Mouse (Mus musculus): ENCODE measurements around the gene Wrap53.
A peak's percentile ranks its signal among the peaks of the same experiment; 100 is the strongest.
"Not testable (repeated sequence)": the region's sequence is repeated elsewhere in the genome, so short reads cannot be mapped to it uniquely, and the experiment has no call there.

Gene Wrap53

DNA sequence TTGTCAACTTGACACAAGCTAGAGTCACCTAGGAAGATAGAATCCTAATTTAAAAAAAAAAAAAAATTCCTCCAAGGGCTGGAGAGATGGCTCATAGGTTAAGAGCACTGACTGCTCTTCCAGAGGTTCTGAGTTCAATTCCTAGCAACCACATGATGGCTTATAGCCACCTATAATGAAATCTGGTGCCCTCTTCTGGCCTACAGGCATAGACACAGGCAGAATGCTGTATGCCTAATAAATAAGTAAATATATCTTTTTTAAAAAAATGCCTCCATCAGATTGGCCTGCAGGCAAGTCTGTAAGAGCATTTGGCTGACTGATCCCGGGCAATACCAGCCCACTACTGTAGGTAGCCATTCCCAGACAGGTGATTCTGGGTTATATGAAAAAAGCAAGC, 45.1 kb downstream of the Wrap53 start:
- no peak for DNase-seq (ENCODE audit: low read depth in 2 of 2, low spot score in 2 of 2)

DNA sequence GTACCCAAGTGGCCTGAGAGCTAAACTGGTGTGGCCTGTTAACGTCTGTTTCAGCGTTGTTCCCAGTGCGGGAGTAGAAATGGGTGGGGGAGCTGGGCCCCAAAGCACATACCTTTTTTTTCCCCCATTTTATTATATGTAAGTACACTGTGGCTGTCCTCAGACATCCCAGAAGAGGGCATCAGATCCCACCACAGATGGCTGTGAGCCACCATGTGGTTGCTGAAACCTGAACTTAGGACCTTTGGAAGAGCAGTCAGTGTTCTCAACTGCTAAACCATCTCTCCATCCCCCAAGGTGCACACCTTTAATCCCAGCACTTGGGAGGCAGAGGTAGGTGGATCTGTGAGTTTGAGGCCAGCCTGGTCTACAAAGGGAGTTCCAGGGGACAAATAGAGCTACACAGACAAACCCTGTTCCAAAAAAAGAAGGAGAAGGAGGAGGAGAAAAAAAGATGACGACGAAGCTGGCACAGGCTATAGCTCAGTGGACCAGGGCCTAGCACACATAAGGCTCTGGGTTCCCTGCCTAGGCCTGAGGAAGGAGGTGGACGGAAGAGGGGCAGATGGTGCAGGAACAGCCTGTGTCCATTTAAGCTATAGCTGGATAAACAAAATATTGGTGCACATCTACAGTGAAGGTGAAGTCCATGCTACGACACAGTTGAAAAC, 47.4 kb downstream of the Wrap53 start:
- DNase-seq (ENCODE audit: low read depth in 2 of 2, low spot score in 2 of 2): no peak

DNA sequence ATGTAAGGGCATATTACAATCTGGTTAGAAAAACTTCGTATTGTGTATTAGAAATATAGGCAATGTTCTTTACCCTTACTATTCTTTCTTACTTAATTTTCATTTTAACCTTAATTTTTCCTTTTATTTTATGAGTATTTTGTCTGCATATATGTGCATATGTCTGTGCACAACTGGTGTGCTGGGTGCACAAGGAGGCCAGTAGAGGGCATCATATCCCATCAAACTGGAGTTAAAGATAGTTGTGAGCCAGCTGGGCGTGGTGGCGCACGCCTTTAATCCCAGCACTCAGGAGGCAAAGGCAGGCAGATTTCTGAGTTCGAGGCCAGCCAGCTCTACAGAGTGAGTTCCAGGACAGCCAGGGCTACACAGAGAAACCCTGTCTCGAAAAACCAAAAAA, 49.3 kb downstream of the Wrap53 start:
- not testable (repeated sequence) for DNase-seq (ENCODE audit: low read depth in 2 of 2, low spot score in 2 of 2)

DNA sequence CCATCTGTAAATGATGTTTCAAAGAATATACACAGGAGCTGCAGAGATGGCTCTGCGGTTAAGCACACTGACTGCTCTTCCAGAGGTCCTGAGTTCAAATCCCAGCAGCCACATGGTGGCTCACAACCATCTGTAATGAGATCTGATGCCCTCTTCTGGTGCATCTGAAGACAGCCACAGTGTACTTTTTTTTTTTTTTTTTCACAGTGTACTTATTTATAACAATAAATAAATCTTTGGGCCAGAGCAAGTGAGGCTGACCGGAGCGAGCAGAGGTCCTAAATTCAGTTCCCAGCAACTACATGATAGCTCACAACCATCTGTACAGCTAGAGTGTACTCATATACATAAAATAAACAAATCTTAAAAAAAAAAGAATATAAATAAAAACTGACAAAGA, 49.8 kb downstream of the Wrap53 start:
- not testable (repeated sequence) for DNase-seq (ENCODE audit: low read depth in 2 of 2, low spot score in 2 of 2)

DNA sequence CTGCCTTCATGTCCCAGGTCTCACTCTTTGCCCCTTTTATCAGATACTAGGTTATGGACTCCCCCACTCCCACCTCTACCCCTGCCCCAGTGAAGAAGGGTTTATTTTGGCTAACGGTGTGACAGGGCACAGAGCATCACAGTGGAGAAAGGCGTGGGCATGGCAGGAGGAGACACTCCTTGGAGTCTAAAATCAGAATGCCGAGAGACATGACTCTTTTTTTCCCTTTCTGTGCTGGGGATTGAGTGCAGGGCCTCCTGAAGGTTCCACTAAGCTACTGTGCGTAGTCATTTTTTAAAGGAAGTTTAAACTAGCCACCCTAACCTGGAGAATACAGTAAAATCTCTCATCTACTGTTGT, 52.0 kb downstream of the Wrap53 start:
- no peak for DNase-seq (ENCODE audit: low read depth in 2 of 2, low spot score in 2 of 2)

DNA sequence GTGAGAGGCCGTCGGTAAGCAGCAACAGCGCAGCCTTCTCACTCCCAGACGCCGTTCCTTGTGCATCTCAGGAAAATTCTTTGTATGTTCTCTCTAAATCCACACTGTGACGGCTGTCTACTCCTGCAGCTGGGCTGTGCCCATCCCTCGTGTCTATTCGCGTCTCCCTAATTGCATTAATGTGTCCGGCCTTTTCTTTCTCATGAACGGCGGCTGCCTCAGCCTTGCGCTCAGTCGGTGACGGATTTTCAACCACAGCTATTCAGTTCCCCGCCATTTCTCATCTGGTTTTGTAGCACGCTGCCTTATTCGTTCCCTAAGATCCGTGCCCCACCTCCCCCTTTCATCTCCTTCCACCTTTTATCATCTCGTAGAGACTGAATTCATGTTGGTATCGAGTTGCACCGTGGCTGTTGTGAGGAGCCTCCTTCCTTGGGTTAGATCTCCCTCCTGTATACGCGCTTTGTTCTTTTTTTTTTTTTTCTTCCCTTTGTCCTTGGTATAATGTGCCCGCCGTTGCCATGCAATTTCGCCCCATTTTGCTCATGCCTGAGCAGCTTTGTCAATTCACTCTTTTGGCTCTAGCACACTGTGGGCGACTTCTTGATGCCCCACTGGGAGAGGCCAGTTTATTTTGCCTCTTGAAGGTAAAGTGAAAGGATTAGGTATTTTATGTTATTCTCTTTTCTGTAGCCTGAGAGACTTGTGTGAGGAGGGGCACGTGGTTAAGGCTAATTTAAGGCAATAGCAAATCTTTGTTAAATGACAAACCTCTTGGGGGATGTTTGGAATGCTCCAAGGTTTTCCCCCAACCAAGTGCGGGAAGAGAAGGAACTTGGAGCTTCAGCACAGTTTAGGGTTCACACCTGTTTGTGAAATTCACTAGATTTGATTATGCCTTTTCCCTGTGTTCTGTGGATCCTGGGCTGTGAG, 52.7 kb downstream of the Wrap53 start:
- no peak for DNase-seq (ENCODE audit: low read depth in 2 of 2, low spot score in 2 of 2)

DNA sequence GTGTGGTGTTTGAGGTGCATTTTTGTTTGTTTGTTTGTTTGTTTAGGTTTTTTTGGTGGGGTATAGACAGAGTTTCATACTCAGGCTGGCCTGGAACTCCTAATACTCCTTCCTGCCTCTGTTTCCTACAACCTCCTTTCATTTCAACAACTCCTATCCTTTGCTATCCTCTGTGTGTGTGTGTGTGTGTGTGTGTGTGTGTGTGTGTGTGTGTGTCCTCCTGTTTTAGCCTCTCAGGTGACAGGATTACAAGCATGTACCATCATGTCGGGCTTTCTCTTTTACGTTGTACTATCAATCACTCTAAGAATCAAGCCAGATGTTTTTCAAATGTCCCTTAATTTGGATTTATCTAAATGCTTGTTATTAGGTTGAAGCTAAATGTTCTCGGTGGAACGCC, 53.4 kb downstream of the Wrap53 start:
- no peak for DNase-seq (ENCODE audit: low read depth in 2 of 2, low spot score in 2 of 2)

DNA sequence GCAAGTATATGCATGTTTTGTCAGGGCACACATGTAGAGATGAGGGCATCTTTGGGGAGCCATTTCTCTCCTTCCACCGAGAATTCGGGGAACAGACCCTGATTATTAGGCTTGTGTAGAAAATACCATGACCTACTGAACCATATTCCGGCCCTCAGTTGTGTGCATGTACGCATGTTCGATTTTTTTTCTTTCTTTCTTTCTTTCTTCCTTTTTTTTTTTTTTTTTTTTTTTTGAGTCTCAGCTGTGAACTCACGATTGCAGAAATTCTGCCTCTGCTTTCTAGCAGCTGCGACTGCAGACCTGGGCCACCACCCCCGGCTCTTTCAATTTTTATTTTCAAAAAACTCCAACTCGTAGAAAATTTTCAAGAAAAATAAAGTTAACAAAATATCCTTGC, 54.4 kb downstream of the Wrap53 start:
- DNase-seq (ENCODE audit: low read depth in 2 of 2, low spot score in 2 of 2): no peak

DNA sequence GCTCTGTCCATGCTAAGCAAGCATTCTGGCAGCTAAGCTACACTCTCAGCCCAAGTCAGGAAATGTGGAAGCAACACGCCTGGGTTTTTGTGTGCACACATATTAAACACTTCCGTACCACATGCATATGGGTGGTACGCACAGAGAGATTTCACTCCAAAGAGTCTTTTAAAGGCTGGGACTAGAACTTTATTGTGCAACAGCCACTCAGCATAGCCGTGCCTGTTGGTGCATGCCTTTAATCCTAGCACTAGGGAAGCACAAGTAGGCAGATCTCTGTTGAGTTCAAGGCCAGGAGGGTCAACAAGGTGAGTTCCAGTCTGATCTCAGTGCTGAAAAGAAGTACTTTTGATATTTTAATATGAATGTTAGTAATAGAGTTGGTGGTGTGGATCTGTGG, 56.4 kb downstream of the Wrap53 start:
- no peak for DNase-seq (ENCODE audit: low read depth in 2 of 2, low spot score in 2 of 2)

DNA sequence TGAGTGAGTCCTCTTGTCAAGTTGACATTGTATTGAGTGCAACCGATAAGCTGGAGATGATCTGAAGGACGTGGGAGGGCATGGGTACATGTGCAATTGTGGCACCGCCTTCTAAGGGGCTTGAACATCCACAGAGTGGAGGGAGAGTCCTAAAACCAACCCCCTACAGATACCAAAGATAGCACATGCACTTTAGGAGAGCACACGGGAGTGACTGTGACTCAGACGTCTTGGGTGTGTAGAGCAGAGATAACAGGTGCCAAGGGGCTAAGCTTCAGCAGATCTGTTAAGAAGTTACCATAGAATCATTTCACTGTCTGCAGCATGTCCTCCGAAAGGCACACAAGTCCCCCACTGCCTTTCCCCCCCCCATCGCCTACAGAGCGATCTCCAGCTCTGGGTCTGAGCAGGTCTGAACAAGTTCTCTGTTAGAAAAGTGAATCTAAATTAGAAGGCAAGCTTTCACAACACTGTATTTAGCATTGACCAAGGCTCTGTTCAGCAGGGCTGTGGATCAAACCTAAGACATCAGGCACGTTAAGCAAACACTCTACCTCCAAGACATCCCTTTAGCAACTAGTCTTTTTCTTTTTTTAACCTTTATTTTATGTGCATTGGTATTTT, 58.4 kb downstream of the Wrap53 start:
- no peak for DNase-seq (ENCODE audit: low read depth in 2 of 2, low spot score in 2 of 2)

DNA sequence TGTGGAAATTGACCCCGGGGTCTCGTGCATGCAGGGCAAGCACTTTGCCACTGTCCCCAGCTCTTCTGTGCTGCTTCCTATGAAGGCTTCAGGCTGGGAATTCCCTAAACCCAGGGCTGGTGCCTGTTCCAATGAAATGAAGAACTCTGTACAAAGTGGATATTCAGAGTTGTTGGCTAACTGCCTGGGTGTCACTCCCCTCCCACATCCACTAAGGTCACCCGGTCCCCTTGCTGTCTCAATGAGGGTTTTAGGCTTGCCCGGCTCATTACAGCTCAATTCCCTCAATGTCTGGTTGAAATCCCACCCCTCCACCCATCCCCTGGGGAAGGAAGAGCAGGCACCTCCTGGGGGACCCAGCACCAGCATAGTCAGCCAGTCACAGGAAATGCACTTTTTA, 60.1 kb downstream of the Wrap53 start:
- no peak for DNase-seq (ENCODE audit: low read depth in 2 of 2, low spot score in 2 of 2)

DNA sequence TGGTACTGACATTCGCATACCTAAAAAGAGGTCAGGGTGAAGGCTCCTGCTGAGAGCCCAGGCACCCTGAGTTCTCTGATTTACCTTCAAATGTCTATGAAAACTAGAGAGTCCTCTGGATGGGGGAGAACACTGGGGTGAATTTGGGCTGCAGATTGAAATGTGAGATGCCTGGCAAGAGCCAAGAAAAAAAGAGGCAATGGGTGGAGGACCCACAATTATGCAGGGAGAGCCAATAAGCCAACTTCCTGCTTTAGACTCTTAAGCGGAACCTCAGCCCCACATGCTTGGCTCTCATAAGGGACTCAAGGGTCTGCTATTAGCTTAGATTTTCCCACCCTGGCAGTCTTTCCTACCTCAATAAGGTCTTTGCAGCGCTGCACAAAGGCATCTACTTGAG, 63.4 kb downstream of the Wrap53 start:
- no peak for DNase-seq (ENCODE audit: low read depth in 2 of 2, low spot score in 2 of 2)

DNA sequence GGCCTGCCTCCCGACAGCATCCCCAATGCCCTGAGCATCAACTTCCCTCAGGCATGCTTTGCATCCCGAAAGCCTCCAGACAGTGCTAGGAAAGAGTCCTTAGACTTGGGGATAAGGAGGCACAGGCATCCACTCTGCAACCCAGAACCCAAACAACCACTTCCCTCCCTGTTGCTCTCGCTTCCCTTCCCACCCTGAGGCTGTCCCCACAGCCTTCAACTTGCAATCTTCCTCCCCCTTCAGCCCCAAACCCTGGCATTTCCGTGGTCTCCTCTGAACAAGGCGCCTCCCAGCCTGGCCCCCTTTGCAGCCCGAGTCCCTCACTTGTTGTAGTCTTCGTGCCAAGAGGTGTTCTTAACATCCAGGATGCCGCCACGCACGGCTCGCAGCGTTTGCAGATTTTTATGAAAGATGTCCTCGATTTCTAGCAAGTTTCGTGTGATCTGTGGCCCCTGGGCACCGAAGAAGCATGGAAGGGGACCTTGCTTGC, 63.9 kb downstream of the Wrap53 start:
- DNase-seq (ENCODE audit: low read depth in 2 of 2, low spot score in 2 of 2): no peak

DNA sequence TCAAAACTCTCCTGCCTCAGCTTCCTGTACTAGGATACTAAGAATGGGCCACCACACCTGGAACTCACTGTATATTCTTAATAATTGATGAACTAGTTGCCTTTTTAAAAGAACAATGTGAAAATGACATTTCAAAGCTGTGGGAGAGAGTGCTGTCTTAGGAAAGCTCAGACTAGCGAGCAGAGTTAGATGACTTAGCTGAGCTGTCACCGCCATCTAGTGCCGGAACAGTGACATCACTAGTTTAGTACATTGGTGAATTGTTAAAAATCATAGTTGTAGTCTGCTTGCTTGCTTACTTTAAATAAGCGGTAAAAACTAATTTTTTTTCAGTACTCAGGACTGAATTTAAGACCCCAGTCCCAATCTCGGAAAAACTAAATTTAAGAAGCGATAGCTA, 66.2 kb downstream of the Wrap53 start:
- peak; percentile 42 to 50 for DNase-seq (ENCODE audit: low read depth in 2 of 2, low spot score in 2 of 2)

Data from CD8-positive naive resting alpha-beta T cell, adult 2 months (primary cell).